Mouse (Mus musculus): ENCODE results near the gene Shisa5.

DNA sequence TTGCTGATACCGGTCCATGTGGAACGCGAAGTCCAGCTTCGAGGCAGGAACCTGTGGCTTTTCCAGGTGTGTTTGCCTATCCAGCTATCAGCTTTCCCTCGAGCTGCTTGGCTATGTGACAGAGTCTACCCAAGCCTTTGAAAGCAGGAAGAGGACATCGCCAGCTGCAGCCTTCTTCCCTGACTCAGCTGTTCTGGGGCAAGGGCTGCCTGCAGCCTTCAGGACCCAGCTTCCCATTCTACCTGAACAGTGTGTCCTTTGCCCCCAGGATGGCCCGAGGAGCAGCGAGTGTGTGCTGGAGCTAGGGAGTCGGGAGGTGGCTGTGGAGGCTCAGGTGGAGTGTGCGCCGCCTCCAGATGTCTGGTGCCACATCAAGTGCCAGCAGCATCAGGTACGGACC lies 67.3 kb downstream of the Shisa5 start:
- TF ChIP-seq CTCF (IDR thresholded peaks at IDR 0.05; ENCODE audit: insufficient read depth, low read depth, low read length) (no peak), POLR2A (IDR thresholded peaks at IDR 0.05; ENCODE audit: insufficient read depth, low read depth, low read length) (no peak)

Measured in olfactory bulb, adult 2 months (tissue).